Mouse (Mus musculus) hindbrain, embryonic 13.5 days (tissue): ENCODE measurements around the gene Gm11114. TPM values are rescaled to one million over a fixed set of nuclear protein-coding genes. Genes with fewer than 3 reads are reported as not detected.

Experiments
- ATAC-seq: fragments of 200-750 bp; cut with Nextera tagmentation; 2 replicates; pipeline ENCODE4 v1.8.0; 2017; ENCODE audit warnings: moderate TSS enrichment; ENCODE audit not compliant: low FRiP score
- H3K27ac ChIP-seq: fragments of 300-500 bp; sonication (generic); 2 replicates; pipeline ENCODE4 v1.5.1; 2015; ENCODE audit warnings: inconsistent platforms, mild to moderate bottlenecking, moderate library complexity
- H3K27me3 ChIP-seq: fragments of 300-500 bp; sonication (generic); 2 replicates; pipeline ENCODE4 v1.6.1; 2015; ENCODE audit warnings: mild to moderate bottlenecking, inconsistent platforms
- H3K36me3 ChIP-seq: fragments of 300-500 bp; sonication (generic); 2 replicates; pipeline ENCODE4 v1.6.1; 2015; ENCODE audit warnings: mild to moderate bottlenecking, inconsistent platforms
- H3K4me1 ChIP-seq: fragments of 300-500 bp; sonication (generic); replicated peaks from 2 replicates; pipeline ENCODE4 v1.6.1; 2015; ENCODE audit warnings: inconsistent platforms
- H3K4me2 ChIP-seq: fragments of 300-500 bp; sonication (generic); 2 replicates; pipeline ENCODE4 v1.6.1; 2015; ENCODE audit warnings: inconsistent platforms, mild to moderate bottlenecking, moderate library complexity
- H3K4me3 ChIP-seq: fragments of 300-500 bp; sonication (generic); 2 replicates; pipeline ENCODE4 v1.5.1; 2015; ENCODE audit warnings: mild to moderate bottlenecking, inconsistent platforms
- H3K9ac ChIP-seq: fragments of 300-500 bp; sonication (generic); 2 replicates; pipeline ENCODE4 v1.6.1; 2015; ENCODE audit warnings: mild to moderate bottlenecking, inconsistent platforms
- H3K9me3 ChIP-seq: fragments of 300-500 bp; sonication (generic); 2 replicates; pipeline ENCODE4 v1.6.1; 2016; ENCODE audit warnings: inconsistent platforms
- WGBS: fragments of 180-500 bp; shearing (Covaris S2); methylation state at CpG from one replicate; pipeline ENCODE4 v1.1.7; 2015; 5-methylcytosine and 5-hydroxymethylcytosine counted together
- polyA plus RNA-seq: library from polyadenylated mRNA; unstranded; fragments of >200 nt; fragmentation: Nextera tagmentation; extraction: Ambion mirVana; gene quantifications from 2 replicates; pipeline ENCODE4 v1.2.1, GENCODE M21; 2015

The Gm11114 gene
- not detected in 2 replicates for polyA plus RNA-seq

DNA sequence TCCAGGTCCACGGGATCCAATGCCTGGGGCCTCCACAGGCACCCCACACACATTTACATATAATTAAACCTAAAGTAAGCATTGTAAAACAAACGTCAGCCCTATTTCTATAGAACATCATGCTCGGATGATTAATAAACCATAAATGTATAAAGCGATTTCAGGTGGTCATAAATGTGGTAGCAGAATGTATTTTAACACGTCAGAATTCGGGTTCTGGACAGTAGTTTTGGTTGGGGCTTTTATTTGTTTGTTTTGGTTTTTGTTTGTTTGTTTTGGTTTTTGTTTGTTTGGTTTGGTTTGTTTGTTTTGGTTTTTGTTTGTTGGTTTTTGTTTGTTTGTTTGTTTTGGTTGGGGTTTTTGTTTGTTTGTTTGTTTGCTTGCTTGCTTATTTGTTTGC is at the start of gene Gm11114:
Gene Gm11114 (plus strand): TSS at position 301 of the 400 bp plus-strand sequence.
- Histone ChIP-seq H3K4me1 (no peaks in the 10 kb centered on the region), H3K27me3 (no peaks in the 10 kb centered on the region), H3K36me3 (no peaks in the 10 kb centered on the region), H3K9ac (no peak within 1 kb of the TSS), H3K4me3 (no peak within 1 kb of the TSS), H3K27ac (no peak within 1 kb of the TSS), H3K4me2 (no peak within 1 kb of the TSS), H3K9me3 (no peaks in the 10 kb centered on the region)
- whole genome bisulfite sequencing, result 83% methylated on average over 6 of the region's 6 CpGs
- no peak for ATAC-seq

DNA sequence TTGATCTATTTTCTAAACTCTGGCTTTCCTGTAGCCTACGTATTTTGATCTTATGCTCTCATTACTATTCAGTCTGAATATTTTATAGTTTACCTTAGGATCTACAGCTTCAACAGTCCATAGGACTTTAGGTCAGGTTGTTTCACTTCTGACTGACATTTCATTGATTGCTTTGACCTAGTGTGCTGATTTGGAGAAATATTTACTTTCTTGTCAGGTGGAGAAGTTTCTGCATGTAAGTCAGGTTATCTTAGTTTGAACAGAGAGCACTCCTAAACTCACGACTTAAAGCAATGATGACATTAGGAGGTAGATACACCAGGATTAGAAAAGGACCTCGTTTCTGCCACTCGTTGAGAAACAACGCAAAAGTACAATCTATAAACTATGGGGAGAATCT is 45.7 kb upstream of the Gm11114 start:
- Histone ChIP-seq H3K36me3 (no peaks in the 10 kb centered on the region), H3K27ac (no peak overlapping the region), H3K4me1 (no peaks in the 10 kb centered on the region), H3K9ac (no peak overlapping the region), H3K4me2 (no peak overlapping the region), H3K4me3 (no peak overlapping the region), H3K27me3 (no peaks in the 10 kb centered on the region), H3K9me3 (no peaks in the 10 kb centered on the region)
- WGBS, result 94% methylated on average over 5 of the region's 5 CpGs
- ATAC-seq, result no peak

- Histone ChIP-seq H3K36me3 (no peaks in the 10 kb centered on the region), H3K4me1 (no peaks in the 10 kb centered on the region), H3K9ac (no peak overlapping the region), H3K27me3 (no peaks in the 10 kb centered on the region), H3K4me3 (no peak overlapping the region), H3K27ac (no peak overlapping the region), H3K4me2 (no peak overlapping the region), H3K9me3 (no peaks in the 10 kb centered on the region)
- WGBS, result 76% methylated on average over 2 of the region's 2 CpGs
- ATAC-seq, result no peak
These were observed 38.5 kb upstream of the Gm11114 start for GRCm38 (mm10) chr9:85274114-85274513.

GRCm38 (mm10) chr9:85302849-85303248 is 9.7 kb upstream of the Gm11114 start:
- Histone ChIP-seq H3K9ac (no peak overlapping the region), H3K27ac (no peak overlapping the region), H3K4me1 (no peaks in the 10 kb centered on the region), H3K27me3 (no peaks in the 10 kb centered on the region), H3K36me3 (no peaks in the 10 kb centered on the region), H3K9me3 (no peaks in the 10 kb centered on the region), H3K4me3 (no peak overlapping the region), H3K4me2 (no peak overlapping the region)
- 86% methylated on average over 4 of the region's 4 CpGs for WGBS
- ATAC-seq, result no peak

DNA sequence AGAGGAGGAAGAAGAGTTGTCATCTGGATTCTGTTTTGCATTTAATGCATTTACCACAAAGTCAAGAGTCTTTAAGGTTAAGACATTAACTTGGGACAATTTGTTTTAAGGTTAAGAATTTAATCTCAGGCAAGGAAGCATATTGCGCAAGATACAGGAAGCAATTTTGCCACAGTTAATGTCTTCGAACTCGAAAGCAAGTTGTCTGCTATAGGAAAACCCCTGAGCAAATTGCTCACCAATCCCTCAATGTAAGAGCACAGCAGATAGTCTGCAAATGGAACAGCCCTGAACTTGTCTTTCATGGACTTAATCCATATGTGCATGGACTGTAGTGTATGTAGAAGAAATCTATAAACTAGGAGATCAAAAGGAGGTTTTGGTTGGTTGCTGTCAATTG is 9.2 kb upstream of the Gm11114 start:
- Histone ChIP-seq H3K4me3 (no peak overlapping the region), H3K36me3 (no peaks in the 10 kb centered on the region), H3K9me3 (no peaks in the 10 kb centered on the region), H3K27me3 (no peaks in the 10 kb centered on the region), H3K4me1 (no peaks in the 10 kb centered on the region), H3K27ac (no peak overlapping the region), H3K4me2 (no peak overlapping the region), H3K9ac (no peak overlapping the region)
- 95% methylated on average over 3 of the region's 3 CpGs for WGBS
- ATAC-seq, result no peak

GRCm38 (mm10) chr9:85316122-85316521 is 3.5 kb downstream of the Gm11114 start:
- WGBS, result 58% methylated on average over 1 of the region's 1 CpGs
- Histone ChIP-seq H3K4me1 (peaks cover 4% of the 10 kb centered on the region; the same call in 1 of the 2 replicates), H3K36me3 (no peaks in the 10 kb centered on the region), H3K4me2 (no peak overlapping the region), H3K27ac (no peak overlapping the region), H3K27me3 (no peaks in the 10 kb centered on the region), H3K9me3 (no peaks in the 10 kb centered on the region), H3K4me3 (no peak overlapping the region), H3K9ac (no peak overlapping the region)
- no peak for ATAC-seq

DNA sequence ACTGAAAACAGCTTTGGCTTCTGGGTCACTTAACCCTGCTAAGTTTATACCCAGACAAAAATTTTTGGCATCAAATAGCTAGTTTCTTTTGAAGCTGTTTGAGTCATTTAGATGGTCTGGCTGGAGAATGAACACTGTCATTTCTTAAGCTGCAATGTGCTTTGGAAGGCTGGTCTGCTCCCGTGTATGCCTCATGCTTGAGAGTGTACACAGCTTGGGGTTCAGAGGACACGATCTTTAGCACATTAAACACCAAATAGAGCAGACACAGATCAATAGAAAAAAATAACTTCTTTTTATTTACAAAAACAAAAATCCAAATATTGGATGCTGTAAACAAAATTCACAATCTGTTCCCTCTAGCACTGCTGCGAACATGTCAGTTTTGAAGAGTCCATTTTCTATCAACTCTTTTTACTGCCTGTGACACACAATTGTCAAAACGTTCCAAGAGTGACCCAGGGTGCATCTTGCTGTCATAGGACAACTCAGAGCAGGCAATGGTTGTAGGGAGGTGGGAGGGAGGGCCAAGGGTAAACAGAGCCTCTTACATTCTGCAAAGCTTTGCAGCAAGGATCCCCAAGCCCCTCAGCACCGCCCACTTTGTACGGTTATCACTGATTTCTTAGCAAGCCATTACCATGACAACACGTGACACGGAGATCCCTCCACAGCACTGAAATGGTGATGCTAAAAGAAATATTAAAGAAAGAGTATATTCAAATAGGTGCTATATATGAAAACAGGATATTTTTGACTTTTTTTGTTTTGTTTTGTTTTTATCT is 7.8 kb downstream of the Gm11114 start:
- Histone ChIP-seq H3K4me1 (peaks cover 18% of the 10 kb centered on the region), H3K27me3 (peaks cover 7% of the 10 kb centered on the region; the same call in 1 of the 2 replicates), H3K9ac (no peak overlapping the region), H3K9me3 (no peaks in the 10 kb centered on the region), H3K27ac (no peak overlapping the region), H3K36me3 (no peaks in the 10 kb centered on the region), H3K4me3 (no peak overlapping the region), H3K4me2 (no peak overlapping the region)
- 0 out of 2 replicates have a peak, but pooled peaks have one; percentile 52 for ATAC-seq
- 46% methylated on average over 8 of the region's 8 CpGs for WGBS

GRCm38 (mm10) chr9:85324158-85324875 is 11.7 kb downstream of the Gm11114 start:
- H3K9ac ChIP-seq, result 0 out of 2 replicates have a peak overlapping the region, but pooled peaks have one; percentile 76
- H3K27ac ChIP-seq, result no peak overlapping the region
- H3K4me1 ChIP-seq, result peaks cover 35% of the 10 kb centered on the region
- no peak for ATAC-seq
- peak overlapping the region; percentile 66 for H3K4me3 ChIP-seq
- WGBS, result 83% methylated on average over 11 of the region's 11 CpGs
- no peaks in the 10 kb centered on the region for H3K9me3 ChIP-seq
- H3K4me2 ChIP-seq, result peak overlapping the region; percentile 72
- no peaks in the 10 kb centered on the region for H3K36me3 ChIP-seq
- peaks cover 15% of the 10 kb centered on the region for H3K27me3 ChIP-seq

DNA sequence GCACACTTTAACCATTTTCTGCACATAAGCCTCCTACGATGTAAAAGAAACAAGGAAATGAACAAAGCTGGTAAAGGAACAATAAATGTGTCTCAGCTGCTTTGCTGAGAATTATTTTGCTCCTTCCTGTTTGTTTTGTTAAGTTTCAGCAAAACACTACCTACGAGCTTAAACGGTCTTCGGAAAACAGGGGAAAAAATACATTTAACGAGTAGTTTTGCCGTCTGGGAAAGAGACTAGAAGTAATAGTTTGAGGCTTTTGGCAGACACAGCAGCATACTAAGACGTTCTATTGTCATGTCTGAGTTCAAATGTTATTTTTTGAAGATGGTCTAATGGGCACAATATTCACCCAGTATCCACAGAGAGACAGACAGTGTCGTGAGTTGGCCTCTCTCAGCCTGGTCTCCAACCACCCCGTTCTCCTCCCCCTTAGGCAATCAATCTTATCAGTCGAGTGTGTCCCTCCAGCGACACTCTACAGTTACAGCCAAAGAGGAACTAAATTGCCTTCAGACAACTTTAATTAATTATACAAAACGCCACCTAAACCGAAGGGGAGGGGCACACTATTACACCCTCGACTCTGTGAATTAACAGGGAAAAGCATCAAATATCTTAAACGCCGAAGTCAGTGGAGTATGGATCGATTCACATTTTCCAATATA is 12.8 kb downstream of the Gm11114 start:
- H3K9me3 ChIP-seq, result no peaks in the 10 kb centered on the region
- no peak for ATAC-seq
- H3K27ac ChIP-seq, result no peak overlapping the region
- peak overlapping the region; percentile 66 for H3K4me3 ChIP-seq
- H3K36me3 ChIP-seq, result no peaks in the 10 kb centered on the region
- H3K4me1 ChIP-seq, result peaks cover 35% of the 10 kb centered on the region
- peak overlapping the region; percentile 76 for H3K9ac ChIP-seq
- 40% methylated on average over 17 of the region's 17 CpGs for WGBS
- peaks cover 15% of the 10 kb centered on the region for H3K27me3 ChIP-seq
- H3K4me2 ChIP-seq, result peak overlapping the region; percentile 72

- WGBS, result under 1% methylated on average over 71 of the region's 88 CpGs
- peak; percentile 69 for ATAC-seq
- Histone ChIP-seq H3K9ac (peak overlapping the region; percentile 76), H3K9me3 (no peaks in the 10 kb centered on the region), H3K27me3 (peaks cover 15% of the 10 kb centered on the region), H3K27ac (peak overlapping the region; percentile 78), H3K4me2 (peak overlapping the region; percentile 72), H3K4me1 (peaks cover 30% of the 10 kb centered on the region), H3K4me3 (peak overlapping the region; percentile 66), H3K36me3 (no peaks in the 10 kb centered on the region)
These were observed 14.0 kb downstream of the Gm11114 start for GRCm38 (mm10) chr9:85326292-85327241.
